Mouse (Mus musculus): ENCODE data around the gene Ffar3.

Gene Ffar3

GRCm38 (mm10) chr7:30856078-30856477 lies at the start of gene Ffar3:
TSS of gene Ffar3 (minus strand) at chr7:30856178.
- no peak for DNase-seq (ENCODE audit: low read depth, low spot score)

- DNase-seq (ENCODE audit: low read depth, low spot score), result no peak
Observed at GRCm38 (mm10) chr7:30904042-30904441, 48.1 kb upstream of the Ffar3 start.

GRCm38 (mm10) chr7:30895217-30895616 lies 39.2 kb upstream of the Ffar3 start:
- no peak for DNase-seq (ENCODE audit: low read depth, low spot score)

GRCm38 (mm10) chr7:30892515-30892914 lies 36.5 kb upstream of the Ffar3 start:
- no peak for DNase-seq (ENCODE audit: low read depth, low spot score)

GRCm38 (mm10) chr7:30891746-30892145 lies 35.8 kb upstream of the Ffar3 start:
- DNase-seq (ENCODE audit: low read depth, low spot score), result no peak

- no peak for DNase-seq (ENCODE audit: low read depth, low spot score)
Observed at GRCm38 (mm10) chr7:30890681-30891080, 34.7 kb upstream of the Ffar3 start.

- DNase-seq (ENCODE audit: low read depth, low spot score), result no peak
Observed at GRCm38 (mm10) chr7:30888786-30889185, 32.8 kb upstream of the Ffar3 start.

GRCm38 (mm10) chr7:30887568-30888188 lies 31.7 kb upstream of the Ffar3 start:
- no peak for DNase-seq (ENCODE audit: low read depth, low spot score)

GRCm38 (mm10) chr7:30886852-30887251 lies 30.9 kb upstream of the Ffar3 start:
- DNase-seq (ENCODE audit: low read depth, low spot score), result no peak

GRCm38 (mm10) chr7:30884047-30884446 lies 28.1 kb upstream of the Ffar3 start:
- DNase-seq (ENCODE audit: low read depth, low spot score), result no peak

- DNase-seq (ENCODE audit: low read depth, low spot score), result no peak
Observed at GRCm38 (mm10) chr7:30881367-30881766, 25.4 kb upstream of the Ffar3 start.

GRCm38 (mm10) chr7:30880176-30880575 lies 24.2 kb upstream of the Ffar3 start, which contains the start of gene Cd22:
TSS of gene Cd22 (minus strand) at chr7:30880342.
- no peak for DNase-seq (ENCODE audit: low read depth, low spot score)

- DNase-seq (ENCODE audit: low read depth, low spot score), result no peak
Observed at GRCm38 (mm10) chr7:30878950-30879349, 23.0 kb upstream of the Ffar3 start.

GRCm38 (mm10) chr7:30873083-30873482 lies 17.1 kb upstream of the Ffar3 start:
- peak; percentile 56 for DNase-seq (ENCODE audit: low read depth, low spot score)

- DNase-seq (ENCODE audit: low read depth, low spot score), result no peak
Observed at GRCm38 (mm10) chr7:30863386-30863785, 7.4 kb upstream of the Ffar3 start.

GRCm38 (mm10) chr7:30861464-30861863 lies 5.5 kb upstream of the Ffar3 start, which contains the start of gene Ffar1:
TSS of gene Ffar1 (minus strand) at chr7:30861564.
- no peak for DNase-seq (ENCODE audit: low read depth, low spot score)

- DNase-seq (ENCODE audit: low read depth, low spot score), result peak; percentile 67
Observed at GRCm38 (mm10) chr7:30859635-30860402, 3.8 kb upstream of the Ffar3 start.

GRCm38 (mm10) chr7:30859290-30859634 lies 3.3 kb upstream of the Ffar3 start:
- DNase-seq (ENCODE audit: low read depth, low spot score), result peak; percentile 46

- no peak for DNase-seq (ENCODE audit: low read depth, low spot score)
Observed at GRCm38 (mm10) chr7:30857746-30858145, 1.8 kb upstream of the Ffar3 start.

- DNase-seq (ENCODE audit: low read depth, low spot score), result no peak
Observed at GRCm38 (mm10) chr7:30851421-30851820, 4.6 kb downstream of the Ffar3 start.

- no peak for DNase-seq (ENCODE audit: low read depth, low spot score)
Observed at GRCm38 (mm10) chr7:30847934-30848333, 8.0 kb downstream of the Ffar3 start.

GRCm38 (mm10) chr7:30847386-30847785 lies 8.6 kb downstream of the Ffar3 start:
- DNase-seq (ENCODE audit: low read depth, low spot score), result no peak

GRCm38 (mm10) chr7:30846505-30847053 lies 9.4 kb downstream of the Ffar3 start:
- DNase-seq (ENCODE audit: low read depth, low spot score), result no peak
